Mouse (Mus musculus) monocyte, adult 5-6 weeks (primary cell): ENCODE results near the gene Sncg. TPM values are rescaled to one million over a fixed set of nuclear protein-coding genes. Genes with fewer than 3 reads are reported as not detected.

Experiments
- ATAC-seq: fragments of 153-309, 156-312 bp; replicated peaks from 2 replicates; pipeline ENCODE4 v1.8.0; 2017; ENCODE audit warnings: mild to moderate bottlenecking; ENCODE audit not compliant: low TSS enrichment, insufficient number of reproducible peaks, severe bottlenecking, poor library complexity, low FRiP score
- total RNA-seq: library from RNA; stranded (forward); fragments of 200-1000, 200-491, 200-594 nt; gene quantifications from 3 replicates; pipeline ENCODE4 v1.2.3, GENCODE M21; 2017

Sncg gene
- total RNA-seq, 1 experiment from 2014 or later = not detected

- ATAC-seq = no peak
Measured at GRCm38 (mm10) chr14:34349007-34349406, 25.6 kb downstream of the Sncg start.

GRCm38 (mm10) chr14:34348301-34348700, 26.3 kb downstream of the Sncg start:
- ATAC-seq = no peak

- ATAC-seq = no peak
Measured at GRCm38 (mm10) chr14:34347084-34347483, 27.5 kb downstream of the Sncg start.

- ATAC-seq = no peak
Measured at GRCm38 (mm10) chr14:34345771-34346566, 28.6 kb downstream of the Sncg start.

GRCm38 (mm10) chr14:34344361-34344760, 30.2 kb downstream of the Sncg start:
- ATAC-seq = no peak

- ATAC-seq = peak; percentile 44
Measured at GRCm38 (mm10) chr14:34343078-34343477, 31.5 kb downstream of the Sncg start.

- no peak for ATAC-seq
Measured at GRCm38 (mm10) chr14:34341993-34342392, 32.6 kb downstream of the Sncg start.

GRCm38 (mm10) chr14:34339446-34339845, 35.1 kb downstream of the Sncg start:
- no peak for ATAC-seq

- no peak for ATAC-seq
Measured at GRCm38 (mm10) chr14:34332476-34332875, 42.1 kb downstream of the Sncg start.

GRCm38 (mm10) chr14:34331886-34332285, 42.7 kb downstream of the Sncg start:
- ATAC-seq = no peak

GRCm38 (mm10) chr14:34330657-34331158, 43.9 kb downstream of the Sncg start:
- ATAC-seq = no peak

- ATAC-seq = no peak
Measured at GRCm38 (mm10) chr14:34327618-34328017, 47.0 kb downstream of the Sncg start.

- ATAC-seq = no peak
Measured at GRCm38 (mm10) chr14:34326606-34327005, 48.0 kb downstream of the Sncg start.

GRCm38 (mm10) chr14:34323576-34324085, 51.0 kb downstream of the Sncg start:
- no peak for ATAC-seq

Other genes with a start within 250 kb of the Sncg start
- gene Npy4r, start 222.3 kb downstream of the Sncg start, total RNA-seq = not detected in 3 replicates
- 0.10 TPM in 1 of 3 replicates, not detected in the others for gene Gprin2, start 173.1 kb downstream of the Sncg start, total RNA-seq
- gene Syt15, start 155.2 kb downstream of the Sncg start, total RNA-seq = 0.10 to 0.53 TPM in 2 of 3 replicates, not detected in the other
- 17.0 to 26.5 TPM (median 21.5 TPM) in 3 replicates for gene Shld2, start 64.3 kb downstream of the Sncg start, total RNA-seq
- gene Glud1, start 64.1 kb downstream of the Sncg start, total RNA-seq = 385 to 458 TPM (median 387 TPM) in 3 replicates
- gene Fam25c, start 19.4 kb downstream of the Sncg start, total RNA-seq = not detected in 3 replicates
- gene Mmrn2, start 676 bp upstream of the Sncg start, total RNA-seq = not detected in 3 replicates
- 0.53 to 1.6 TPM (median 0.68 TPM) in 3 replicates for gene Bmpr1a, start 128.6 kb upstream of the Sncg start, total RNA-seq
- gene 9230112D13Rik, start 148.0 kb upstream of the Sncg start, total RNA-seq = not detected in 3 replicates
- not detected in 3 replicates for gene Ldb3, start 213.9 kb upstream of the Sncg start, total RNA-seq
- gene Opn4, start 225.4 kb upstream of the Sncg start, total RNA-seq = not detected in 3 replicates